ENCODE assay signal across 8 mouse cellular contexts in the genomic region with DNA sequence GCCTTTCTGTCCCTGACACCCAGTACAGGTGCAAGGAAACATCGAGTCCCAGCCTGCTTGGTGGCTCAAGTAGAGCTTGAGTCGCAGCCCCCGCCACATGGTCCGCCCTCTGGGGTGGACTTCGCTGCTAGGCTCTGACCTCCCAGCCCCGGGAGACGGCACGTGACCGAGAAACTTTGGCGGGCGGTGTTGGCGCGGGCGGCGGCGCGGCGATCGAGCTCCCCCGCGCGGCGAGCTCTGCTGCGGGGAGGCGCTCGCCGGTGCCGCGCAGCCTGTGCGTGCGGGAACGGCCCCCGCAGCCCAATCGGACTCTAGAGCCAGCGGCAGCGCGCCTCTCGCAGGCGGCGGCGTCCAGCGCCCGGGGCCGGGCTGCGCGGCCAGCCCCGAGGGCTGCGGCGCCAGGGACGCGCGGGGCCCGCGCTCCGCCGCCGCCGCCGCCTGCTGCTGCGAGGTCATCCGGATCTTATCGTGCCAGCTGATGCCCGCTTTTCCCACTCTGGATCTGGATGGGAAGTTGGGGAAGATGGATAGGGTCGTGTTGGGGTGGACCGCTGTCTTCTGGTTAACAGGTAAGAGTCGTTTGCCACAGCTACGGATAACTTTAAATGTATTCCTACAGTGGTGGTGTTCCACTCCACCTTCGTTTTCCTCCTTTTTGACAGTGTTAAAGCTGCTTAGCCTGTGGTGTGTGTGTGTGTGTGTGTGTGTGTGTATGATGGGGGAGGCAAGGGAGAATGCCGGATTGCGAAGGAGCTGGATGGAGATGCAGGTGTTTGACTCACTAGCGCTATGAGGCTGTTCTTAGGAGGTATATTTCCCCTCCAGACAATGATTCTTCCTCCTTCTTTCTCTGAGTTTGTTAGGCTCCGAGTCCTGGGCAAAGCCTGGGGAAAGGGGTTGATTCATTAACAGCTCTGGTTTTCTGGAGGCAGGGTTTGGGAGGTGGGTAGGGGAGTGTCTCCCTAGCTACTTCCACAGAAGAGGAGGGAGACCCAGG. TPM values are rescaled to one million over a fixed set of nuclear protein-coding genes. Genes with fewer than 3 reads are reported as not detected.
DNase-seq lines count a peak whose midpoint lies in the region; ATAC-seq and TF ChIP-seq lines count a peak whose summit lies in the region.

A gene (plus strand): TSS at position 242 of the 997 bp plus-strand sequence.

- ATAC-seq in intestine, embryonic 16.5 days: peak; percentile 80
- ATAC-seq in megakaryocyte-erythroid progenitor cell, adult 5-6 weeks (replicated peaks; ENCODE audit: low FRiP score, low TSS enrichment, poor library complexity, severe bottlenecking): peak; percentile 29; the same call in 1 of the 2 replicates
- no peak for ATAC-seq in monocyte, adult 5-6 weeks (replicated peaks; ENCODE audit: insufficient number of reproducible peaks, low FRiP score, low TSS enrichment, poor library complexity, severe bottlenecking)

- no peaks in the 10 kb centered on the region for H3K36me3 ChIP-seq in intestine, embryonic 16.5 days (ENCODE audit: control insufficient read depth, insufficient read depth, low read length)

- H3K4me2 ChIP-seq in intestine, embryonic 16.5 days (ENCODE audit: low read depth, low read length): peak within 1 kb of the TSS; percentile 95

- DNase-seq in adrenal gland, adult 8-10 months: peak; percentile 33
- peak; percentile 52 to 68 for DNase-seq in gastrocnemius, postnatal 4 days (ENCODE audit: low spot score in 2 of 2)
- peak; percentile 54 for DNase-seq in left cerebral cortex, postnatal 4 days
- peak; percentile 47 to 53 for DNase-seq in right cerebral cortex, postnatal 36 days (ENCODE audit: low spot score in 2 of 2)

- no peaks in the 10 kb centered on the region for H3K9me3 ChIP-seq in intestine, embryonic 16.5 days (ENCODE audit: control insufficient read depth, low read length)

- H3K4me3 ChIP-seq in cortical plate, adult 2 months (ENCODE audit: insufficient read depth, low read length): peak within 1 kb of the TSS; percentile 88
- H3K4me3 ChIP-seq in intestine, embryonic 16.5 days (ENCODE audit: low read length): peak within 1 kb of the TSS; percentile 54

- peak within 1 kb of the TSS; percentile 91 for H3K27ac ChIP-seq in cortical plate, adult 2 months (ENCODE audit: insufficient read depth, low read length)
- H3K27ac ChIP-seq in intestine, embryonic 16.5 days (ENCODE audit: low read length): no peak within 1 kb of the TSS

- H3K27me3 ChIP-seq in intestine, embryonic 16.5 days (replicated peaks; ENCODE audit: control insufficient read depth, insufficient read depth, low read length): peaks cover 15% of the 10 kb centered on the region; the same call in 1 of the 2 replicates

- intact Hi-C loops in left cerebral cortex, postnatal 4 days (cut with DNase I): loop anchor here (5.0 kb wide), 1 partner anchor 92 kb away; no protein-coding TSS in a partner anchor

- no peak for TF ChIP-seq CTCF in cortical plate, adult 2 months (IDR thresholded peaks at IDR 0.05; ENCODE audit: extremely low read depth, insufficient read depth, low read length)

- H3K4me1 ChIP-seq in cortical plate, adult 2 months (ENCODE audit: control insufficient read depth, insufficient read depth, low read length): peaks cover under 1% of the 10 kb centered on the region; the same call in 1 of the 2 replicates
- no peaks in the 10 kb centered on the region for H3K4me1 ChIP-seq in intestine, embryonic 16.5 days (ENCODE audit: control insufficient read depth, insufficient read depth, low read length)

- H3K9ac ChIP-seq in intestine, embryonic 16.5 days (ENCODE audit: low read depth, low read length): peak within 1 kb of the TSS; percentile 61

- peak; percentile 22; the same call in 1 of the 2 replicates for TF ChIP-seq POLR2A in cortical plate, adult 2 months (IDR thresholded peaks at IDR 0.05; ENCODE audit: extremely low read depth, insufficient read depth, low read length)

- 1% methylated on average over 72 of the region's 72 CpGs for WGBS in intestine, embryonic 16.5 days

RNA-seq across cellular contexts. Expression of the gene that starts here (rescaled TPM):
- 10 to 100 TPM in 2 of 4 experiments, 1 to 10 TPM in 2; 4.0 to 16.9 (median 10.1) TPM for total RNA-seq in adrenal gland, adult 8-10 months (2022)
- 27.8 and 28.9 TPM in 2 replicates for polyA plus RNA-seq in cortical plate, adult 2 months (2012; rRNA removed)
- total RNA-seq in gastrocnemius, postnatal 4 days (2021): 1 to 10 TPM; 5.1 to 5.8 TPM
- polyA plus RNA-seq in intestine, embryonic 16.5 days (2015; fragmentation: Nextera tagmentation; extraction: Ambion mirVana): 0.27 and 0.37 TPM in 2 replicates
- 10 to 100 TPM; 40.6 to 44.8 TPM for total RNA-seq in left cerebral cortex, postnatal 4 days (2021)
- not detected in 2 replicates for total RNA-seq in megakaryocyte-erythroid progenitor cell, adult 5-6 weeks (2014; fragmentation: Nextera tagmentation)
- not detected in 2 replicates for total RNA-seq in megakaryocyte-erythroid progenitor cell, adult 5-6 weeks (2017)
- 0.10 TPM in 1 of 3 replicates, not detected in the others for total RNA-seq in monocyte, adult 5-6 weeks (2017)

Comparison
In these comparisons a context has a peak if more than half of its experiments do, and no peak if none do; other contexts are left out.
1. RNA of the gene that starts here (polyA plus RNA-seq): 27.8 to 28.9 TPM in cortical plate, adult 2 months; 0.27 to 0.37 TPM in intestine, embryonic 16.5 days; every median in the first group is over 10 times any median in the second.
2. Peak in ATAC-seq, H3K4me3 ChIP-seq, H3K9ac ChIP-seq and H3K4me2 ChIP-seq in intestine, embryonic 16.5 days; RNA of the gene not detected or under 1 TPM.
3. Peak in ATAC-seq in megakaryocyte-erythroid progenitor cell, adult 5-6 weeks; RNA of the gene not detected or under 1 TPM.
4. Peak in every context shown above with its lines, with median percentiles within 50 percentile points of each other: DNase-seq.